Mouse (Mus musculus) activated CD4-positive, CD25-positive, alpha-beta regulatory T cell, adult 9 weeks (primary cell): ENCODE measurements around the gene Lingo4. TPM values are rescaled to one million over a fixed set of nuclear protein-coding genes. Genes with fewer than 3 reads are reported as not detected.

ENCODE experiments used
- polyA plus RNA-seq: library from polyadenylated mRNA; unstranded; fragments of 100-300 nt; shearing (Covaris generic); gene quantifications from one replicate; pipeline ENCODE4 v1.2.1, GENCODE M21; 2017

Lingo4 gene
- 0.12 TPM for polyA plus RNA-seq

DNA sequence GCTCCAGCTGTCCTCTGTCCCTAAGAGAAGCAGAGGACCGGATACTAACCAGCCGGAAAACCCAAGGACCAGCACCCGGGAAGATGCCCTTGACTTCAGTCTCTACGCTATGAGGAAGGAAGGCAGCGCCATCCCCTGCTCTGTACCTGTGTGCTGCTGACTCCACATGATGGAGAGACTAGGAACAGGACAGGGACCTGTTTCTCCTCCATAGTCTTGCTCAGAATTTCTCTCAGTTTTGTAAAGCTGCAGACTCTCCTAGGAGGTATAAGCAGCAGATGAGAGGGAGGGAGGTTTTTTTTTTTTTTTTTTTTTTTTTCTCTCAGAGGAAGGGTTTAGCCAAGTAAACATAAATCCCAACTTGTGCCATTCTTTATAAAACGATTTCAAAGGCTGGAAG, at the start of gene Lingo4:
Gene Lingo4 (plus strand): TSS at position 301 of the 400 bp plus-strand sequence.

DNA sequence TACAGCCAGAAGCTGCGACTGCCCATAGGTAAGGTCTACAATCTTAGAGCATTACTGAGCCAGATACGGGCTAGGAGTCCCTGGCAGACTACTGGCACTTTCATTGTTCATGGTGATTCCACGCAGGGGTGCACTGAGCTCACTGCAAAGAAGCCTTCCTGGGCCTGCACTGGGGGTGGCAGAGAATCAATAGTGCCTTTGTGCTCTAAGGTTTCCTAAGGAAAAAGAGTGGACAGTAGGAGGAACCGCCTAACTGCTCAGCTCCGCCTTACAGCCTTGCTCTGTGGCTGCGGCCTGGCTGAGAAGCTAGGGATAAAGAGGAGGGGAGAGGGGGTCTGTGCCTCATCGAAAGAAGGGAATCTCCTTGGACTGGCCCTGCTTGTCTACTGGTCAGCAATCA, 36.2 kb upstream of the Lingo4 start, which contains the start of gene C2cd4d:
Gene C2cd4d (plus strand): TSS at position 301 of the 400 bp plus-strand sequence.

DNA sequence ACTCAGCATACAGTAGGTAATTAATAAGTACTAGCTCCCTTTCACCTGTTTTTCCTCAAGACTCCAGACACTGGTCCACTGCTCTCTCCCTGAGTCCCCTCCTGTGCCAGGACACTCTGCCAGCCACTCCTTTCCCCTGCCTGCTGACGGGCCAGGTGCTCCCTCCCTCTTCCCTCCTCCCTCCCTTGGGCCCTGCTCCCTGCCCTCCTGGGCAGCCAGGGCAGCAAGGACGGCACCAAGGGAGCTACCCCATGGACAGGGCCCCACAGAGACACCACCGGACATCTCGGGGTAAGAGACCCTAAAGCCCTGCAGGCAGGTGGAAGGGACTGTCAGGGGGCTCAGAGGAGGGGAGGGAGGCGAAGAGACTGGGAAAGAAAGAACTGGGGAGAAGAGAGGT, 25.7 kb upstream of the Lingo4 start, which contains the start of gene Rorc:
Gene Rorc (plus strand): TSS at position 154 of the 400 bp plus-strand sequence.

DNA sequence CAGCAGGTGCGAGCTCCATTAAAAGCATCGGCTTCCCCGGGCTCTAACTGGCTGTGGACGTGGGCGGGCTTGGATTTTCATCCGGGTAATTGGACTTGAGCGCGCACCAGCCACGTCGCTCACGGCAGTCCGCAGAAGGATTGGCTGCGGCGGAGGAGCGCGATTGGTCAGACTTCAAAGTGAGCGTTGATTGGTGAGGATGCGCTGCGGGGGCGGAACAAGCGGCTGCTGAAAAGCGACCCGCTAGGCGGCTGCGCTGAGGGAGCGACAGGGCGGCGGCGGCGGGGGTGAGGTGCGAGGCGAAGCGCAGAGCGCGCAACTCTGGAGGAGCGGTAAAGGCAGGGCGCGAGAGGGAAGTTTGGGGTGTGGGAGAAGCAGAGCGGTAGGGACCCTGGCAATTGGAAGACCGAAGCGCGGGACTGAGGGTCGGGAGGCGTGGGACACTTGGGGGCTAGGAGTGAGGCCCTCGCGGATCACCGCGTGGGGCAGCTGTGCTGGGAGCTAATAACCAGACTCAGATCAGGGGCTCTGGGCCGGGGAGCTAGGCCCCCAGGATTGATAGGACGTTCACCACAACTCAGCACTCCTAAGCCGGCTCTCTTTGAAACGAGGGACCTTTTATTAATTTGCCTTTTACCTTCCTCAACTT, 14.8 kb downstream of the Lingo4 start, which contains the start of gene Tdrkh:
Gene Tdrkh (plus strand): TSS at position 243 of the 649 bp plus-strand sequence.

DNA sequence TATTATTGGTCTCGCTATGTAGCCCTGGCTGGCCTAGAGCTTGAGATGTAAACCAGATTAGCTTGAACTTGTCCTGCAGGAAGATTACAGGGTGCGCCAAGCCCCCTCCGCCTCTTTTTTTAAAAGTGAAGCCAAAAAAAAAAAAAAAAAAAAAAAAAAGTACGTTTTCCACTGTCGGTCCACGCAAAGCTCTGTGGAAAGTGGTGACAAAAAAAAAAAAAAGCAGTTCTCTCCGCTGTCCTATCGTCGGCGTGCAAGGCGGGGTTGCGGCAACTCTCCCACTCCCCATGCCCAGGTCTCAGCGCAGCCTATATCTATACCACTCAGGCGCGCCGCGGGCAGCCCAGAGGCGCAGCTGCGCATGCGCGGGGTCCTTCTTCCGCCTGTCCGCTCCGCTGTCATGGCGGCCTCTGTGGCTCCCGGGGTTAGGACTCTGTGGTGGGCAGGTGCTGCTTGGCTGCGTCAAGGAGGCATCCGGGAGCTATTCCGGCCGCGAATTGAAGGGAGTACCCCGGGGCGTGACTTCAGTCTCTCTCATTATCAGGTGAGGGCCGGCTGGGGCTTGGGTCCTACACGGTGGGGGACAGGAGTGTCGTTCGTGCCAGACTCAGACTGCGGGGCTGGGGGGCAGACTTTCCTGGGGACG, 44.8 kb downstream of the Lingo4 start, which contains the start of gene Mrpl9:
Gene Mrpl9 (plus strand): TSS at position 368 of the 646 bp plus-strand sequence.

DNA sequence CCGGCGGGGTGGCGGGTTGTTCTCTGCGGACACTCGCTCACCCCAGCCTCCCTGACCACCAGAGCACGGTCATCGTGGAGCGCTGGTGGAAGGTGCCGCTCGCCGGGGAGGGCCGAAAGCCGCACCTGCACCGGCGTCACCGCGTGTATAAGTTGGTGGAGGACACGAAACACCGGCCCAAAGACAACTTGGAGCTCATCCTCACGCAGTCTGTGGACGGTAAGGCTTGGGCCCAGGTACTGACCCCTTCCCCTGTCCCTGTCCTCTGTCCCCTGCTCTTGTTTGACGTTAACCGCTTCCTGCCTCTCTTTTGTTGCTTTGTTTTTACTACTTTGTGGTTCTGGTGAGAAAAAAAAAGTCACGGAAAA, 45.3 kb downstream of the Lingo4 start, which contains the start of gene Oaz3:
Gene Oaz3 (minus strand): TSS at position 319 of the 368 bp plus-strand sequence.

Other genes with a start within 250 kb of the Lingo4 start
- gene Gm10696, start 220.3 kb upstream of the Lingo4 start, polyA plus RNA-seq = not detected
- not detected for gene Gm5286, start 201.8 kb upstream of the Lingo4 start, polyA plus RNA-seq
- not detected for gene Gm4778, start 134.5 kb upstream of the Lingo4 start, polyA plus RNA-seq
- 8.1 TPM for gene Them4, start 88.4 kb upstream of the Lingo4 start, polyA plus RNA-seq
- gene Them5, start 56.4 kb upstream of the Lingo4 start, polyA plus RNA-seq = not detected
- gene C2cd4d, start 36.1 kb upstream of the Lingo4 start, polyA plus RNA-seq = not detected
- gene Rorc, start 25.7 kb upstream of the Lingo4 start, polyA plus RNA-seq = 9.5 TPM
- gene Tdrkh, start 14.8 kb downstream of the Lingo4 start, polyA plus RNA-seq = 10.1 TPM
- gene Mrpl9, start 44.8 kb downstream of the Lingo4 start, polyA plus RNA-seq = 80.5 TPM
- gene Oaz3, start 45.4 kb downstream of the Lingo4 start, polyA plus RNA-seq = 1.8 TPM
- 1.5 TPM for gene Celf3, start 79.8 kb downstream of the Lingo4 start, polyA plus RNA-seq
- gene Riiad1, start 81.8 kb downstream of the Lingo4 start, polyA plus RNA-seq = 0.78 TPM
- gene Snx27, start 184.2 kb downstream of the Lingo4 start, polyA plus RNA-seq = 11.7 TPM
- not detected for gene Gm10972, start 244.6 kb downstream of the Lingo4 start, polyA plus RNA-seq